Mouse (Mus musculus): ENCODE results near the gene Dgkd.

Gene Dgkd

DNA sequence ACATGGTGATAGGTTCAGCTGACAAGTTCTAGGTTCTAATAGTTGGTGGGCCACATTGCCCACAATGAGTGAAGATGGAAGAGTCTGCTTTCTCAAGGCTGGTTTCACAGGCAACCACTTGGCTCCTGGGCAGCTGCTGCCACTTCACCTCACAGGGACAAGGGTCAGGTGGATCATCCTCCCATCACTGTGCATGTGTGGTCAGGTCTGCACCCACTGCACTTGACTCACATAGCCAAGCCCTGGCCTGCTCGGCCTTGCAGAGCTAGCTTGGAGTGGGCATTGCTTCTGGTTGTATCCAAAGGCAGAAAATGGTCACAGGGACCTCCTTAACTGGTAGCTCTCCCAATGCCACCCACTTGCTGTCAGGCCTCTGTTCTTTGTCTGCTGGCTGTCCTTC is 88.7 kb downstream of the Dgkd start:
- DNase-seq: no peak

- DNase-seq: no peak
Measured at GRCm38 (mm10) chr1:87947681-87948091, 94.6 kb downstream of the Dgkd start.

DNA sequence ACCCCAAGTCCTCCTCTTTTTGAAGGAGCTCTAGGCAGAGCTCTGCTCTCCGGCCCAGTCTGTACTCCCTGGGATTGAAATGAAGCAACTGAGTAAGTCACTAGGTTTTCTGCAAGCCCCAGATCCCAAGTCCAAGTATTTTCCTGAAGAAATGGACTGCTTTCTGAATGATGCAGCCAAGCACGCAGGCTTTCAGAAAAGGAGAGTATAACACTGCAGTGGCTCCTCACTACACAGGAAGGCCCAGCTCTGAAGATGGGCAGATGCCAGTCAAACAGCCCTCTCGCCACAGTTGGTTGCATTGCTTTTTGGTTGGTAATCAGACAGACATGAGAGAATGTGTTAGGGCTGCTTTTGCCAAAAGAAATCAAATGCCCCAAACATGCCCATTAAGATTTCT is 98.6 kb downstream of the Dgkd start:
- DNase-seq: no peak

GRCm38 (mm10) chr1:87953073-87953472 is 100.0 kb downstream of the Dgkd start:
- no peak for DNase-seq

DNA sequence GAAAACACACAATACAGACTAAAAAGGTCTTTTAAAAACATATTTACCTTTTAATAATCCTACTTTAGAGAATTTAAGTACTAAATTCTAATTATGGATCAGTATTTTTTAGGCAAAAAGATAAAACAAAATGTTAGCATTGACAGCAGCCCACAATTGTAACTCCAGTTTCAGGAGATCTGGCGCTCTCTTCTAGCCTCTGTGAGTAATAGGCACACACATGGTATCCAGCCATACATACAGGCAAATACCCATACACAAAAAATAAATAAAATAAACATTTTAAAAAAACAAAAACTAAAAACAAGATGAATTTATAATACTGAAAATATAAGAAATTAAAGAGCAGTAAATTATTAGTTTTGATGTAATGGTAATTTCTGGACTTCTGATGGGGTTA is 105.8 kb downstream of the Dgkd start:
- DNase-seq: no peak

DNA sequence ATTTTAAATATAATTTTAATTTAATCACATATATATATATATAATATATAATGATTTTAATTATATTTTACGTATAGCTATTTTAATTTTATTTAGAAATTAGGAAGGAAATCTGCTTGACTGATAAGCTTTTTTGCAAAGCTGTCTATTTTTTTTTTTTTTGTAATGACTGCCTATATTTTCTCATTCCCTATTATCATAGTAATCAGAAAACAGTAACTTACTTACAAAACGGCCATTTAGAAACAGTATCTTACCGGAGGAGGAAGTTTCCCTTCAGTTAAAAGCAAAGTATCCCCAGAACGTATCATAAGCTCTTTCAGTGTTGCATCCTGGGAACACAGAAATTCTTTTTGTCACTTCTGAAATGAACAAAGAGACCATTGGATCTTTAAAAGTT is 106.4 kb downstream of the Dgkd start:
- DNase-seq: no peak

DNA sequence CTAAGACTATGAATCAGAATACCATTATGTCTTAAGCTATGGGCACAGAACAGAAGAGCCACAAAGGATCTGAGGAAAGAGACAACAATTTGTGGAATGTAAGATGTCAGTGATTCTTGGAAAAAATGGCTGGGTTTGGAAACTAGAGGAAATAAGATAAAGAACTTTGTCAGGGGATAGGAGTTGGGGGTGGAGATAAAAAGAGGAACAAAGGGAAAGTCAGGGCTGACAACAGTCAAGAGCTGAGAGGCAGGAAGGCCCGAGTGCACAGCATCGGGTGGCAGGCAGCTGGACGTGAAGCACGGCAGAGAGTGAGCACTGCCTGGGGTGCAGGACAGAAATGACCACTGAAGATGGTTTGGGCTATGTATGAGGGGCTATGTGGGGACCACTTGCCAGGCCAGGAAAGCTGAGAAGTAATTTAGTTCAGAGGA is 106.9 kb downstream of the Dgkd start:
- DNase-seq: no peak

DNA sequence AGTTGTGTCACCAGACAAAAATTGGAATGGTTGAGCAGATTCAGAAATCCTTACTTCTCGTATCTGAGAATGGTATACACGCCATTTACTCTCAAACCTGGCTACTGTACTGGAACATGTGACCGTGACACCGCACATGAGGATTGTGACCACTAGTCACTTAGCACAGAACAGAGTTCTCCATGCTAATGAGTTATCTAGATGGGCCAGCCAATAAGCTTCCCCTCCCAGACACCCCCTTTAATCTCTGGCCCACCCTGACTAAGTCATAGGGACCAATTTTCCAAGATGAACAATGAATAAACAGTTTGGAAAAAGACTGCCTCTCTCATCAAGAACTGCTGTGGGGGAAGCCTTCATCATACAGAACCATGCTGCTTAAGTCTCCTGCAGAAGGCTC is 107.7 kb downstream of the Dgkd start:
- no peak for DNase-seq

- DNase-seq: no peak
Measured at GRCm38 (mm10) chr1:87961459-87962167, 108.5 kb downstream of the Dgkd start.

GRCm38 (mm10) chr1:87970381-87970780 is 117.3 kb downstream of the Dgkd start:
- DNase-seq: no peak

DNA sequence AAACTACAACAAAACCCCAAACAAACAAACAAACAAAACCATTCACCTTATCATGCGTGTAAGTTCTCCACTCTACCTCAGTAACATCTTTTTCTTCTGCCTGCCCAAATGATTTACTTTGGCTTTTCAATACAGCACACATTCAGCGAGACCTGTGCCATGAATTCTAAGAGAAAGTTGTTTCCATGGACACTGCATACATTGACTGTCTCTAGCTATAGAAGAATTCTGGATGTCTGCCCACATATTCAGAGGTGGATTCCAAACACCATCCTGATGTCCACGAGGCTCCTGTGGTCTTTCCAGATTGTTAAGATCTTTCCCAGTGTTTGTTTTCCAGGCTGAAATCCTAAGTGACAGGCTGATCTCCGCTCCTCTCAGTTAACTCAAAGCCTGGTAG is 129.2 kb downstream of the Dgkd start:
- no peak for DNase-seq

DNA sequence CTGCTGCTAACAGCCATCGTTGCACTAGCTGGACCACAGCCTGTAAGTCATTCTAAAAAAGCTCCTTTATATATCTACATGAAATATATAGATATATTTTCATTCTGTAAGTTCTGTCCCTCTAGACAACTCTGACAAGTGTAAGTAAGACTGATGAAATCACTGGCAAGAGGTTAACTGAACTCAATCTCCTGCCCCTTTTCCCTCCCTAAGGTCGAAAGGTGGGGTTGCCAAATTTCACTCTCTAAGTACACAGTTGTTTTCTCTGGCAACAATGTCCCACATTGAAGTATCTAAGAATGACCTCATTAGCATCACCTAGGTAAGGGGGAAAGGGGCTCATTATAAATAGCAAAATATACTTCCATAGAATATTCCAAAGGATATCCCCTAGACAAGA is 139.6 kb downstream of the Dgkd start:
- no peak for DNase-seq

Measured in B cell, adult 2 months (primary cell).